Mouse (Mus musculus): ENCODE measurements around the gene Slc39a10.
"Not testable (repeated sequence)": the region's sequence is repeated elsewhere in the genome, so short reads cannot be mapped to it uniquely, and the experiment has no call there.

Slc39a10 gene

GRCm38 (mm10) chr1:46770077-46770695 lies 122.5 kb downstream of the Slc39a10 start:
- DNase-seq (ENCODE audit: low spot score in 2 of 2): not testable (repeated sequence)

DNA sequence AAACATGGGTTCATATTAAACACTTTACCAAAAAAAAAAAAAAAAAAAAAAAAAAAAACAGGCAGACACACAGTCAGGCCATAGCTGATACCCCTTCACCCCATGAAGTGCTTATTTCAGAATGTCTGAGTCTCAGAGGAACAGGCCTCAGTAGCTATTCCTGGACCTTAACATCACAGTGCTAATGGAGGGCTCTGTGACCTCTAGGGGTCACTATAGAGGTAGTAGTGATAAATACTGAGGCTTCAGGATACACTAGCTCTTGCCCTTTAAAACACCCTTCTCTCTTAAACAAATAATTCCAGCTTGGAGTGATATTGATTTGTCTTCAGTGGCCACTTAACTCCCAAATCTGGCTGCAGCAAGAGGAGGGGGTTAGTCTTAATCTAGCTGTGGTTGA lies 123.3 kb downstream of the Slc39a10 start:
- not testable (repeated sequence) for DNase-seq (ENCODE audit: low spot score in 2 of 2)

GRCm38 (mm10) chr1:46764600-46764999 lies 128.1 kb downstream of the Slc39a10 start:
- not testable (repeated sequence) for DNase-seq (ENCODE audit: low spot score in 2 of 2)
